Mouse (Mus musculus): Measurements from ENCODE around the gene Ephb2.

DNA sequence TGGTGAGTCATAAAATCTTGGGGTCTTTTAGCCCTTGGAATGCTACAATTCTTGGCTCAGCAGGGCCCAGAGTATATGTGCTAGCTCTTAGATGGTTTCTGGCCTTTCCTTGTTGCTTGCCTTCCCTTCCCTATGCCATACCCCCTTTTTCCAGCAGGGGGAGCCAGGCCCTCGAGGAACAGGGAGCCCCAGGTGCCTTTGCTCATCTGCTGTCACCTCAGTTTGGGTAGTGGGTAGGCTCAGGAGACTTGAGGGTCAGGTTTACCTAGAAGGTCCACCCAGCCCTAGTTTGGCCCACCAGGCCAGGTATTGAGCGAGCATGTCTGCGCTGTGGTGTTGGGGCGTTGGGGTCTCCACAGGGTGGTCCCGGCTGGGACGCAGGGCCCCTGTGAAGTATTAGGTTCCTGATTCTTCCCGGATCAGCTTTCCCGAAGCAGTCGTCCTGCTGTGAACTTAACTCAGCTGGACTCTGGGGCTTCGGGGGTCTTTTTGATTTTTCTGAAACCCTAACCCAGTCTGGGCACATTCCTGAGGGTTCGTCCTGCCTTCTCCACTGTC is 186.8 kb downstream of the Ephb2 start:
- peak; percentile 94 for TF ChIP-seq CTCF (IDR thresholded peaks at IDR 0.05; ENCODE audit: low read depth)
- no peak for TF ChIP-seq EP300 (IDR thresholded peaks at IDR 0.05; ENCODE audit: low read depth)
